Mouse (Mus musculus) intestine, postnatal 0 days (tissue): ENCODE measurements around the gene Trim71. TPM values are rescaled to one million over a fixed set of nuclear protein-coding genes. Genes with fewer than 3 reads are reported as not detected.
A peak's percentile ranks its signal among the peaks of the same experiment; 100 is the strongest.

ENCODE experiments used
- ATAC-seq: fragments of 200-750 bp; cut with Nextera tagmentation; 2 replicates; pipeline ENCODE4 v1.8.0; 2017; ENCODE audit warnings: mild to moderate bottlenecking, moderate TSS enrichment, moderate library complexity
- H3K27ac ChIP-seq: fragments of 300-500 bp; sonication (generic); 2 replicates; pipeline ENCODE4 v1.5.1; 2014; ENCODE audit warnings: mild to moderate bottlenecking, low read depth, low read length, moderate library complexity
- H3K27me3 ChIP-seq: fragments of 300-500 bp; sonication (generic); replicated peaks from 2 replicates; pipeline ENCODE4 v1.6.1; 2014; ENCODE audit warnings: low read length, mixed read lengths; ENCODE audit not compliant: control insufficient read depth, insufficient read depth
- H3K36me3 ChIP-seq: fragments of 300-500 bp; sonication (generic); 2 replicates; pipeline ENCODE4 v1.6.1; 2014; ENCODE audit warnings: mild to moderate bottlenecking, moderate library complexity; ENCODE audit not compliant: control insufficient read depth, insufficient read depth
- H3K4me1 ChIP-seq: fragments of 300-500 bp; sonication (generic); replicated peaks from 2 replicates; pipeline ENCODE4 v1.6.1; 2014; ENCODE audit warnings: antibody characterized with exemption, low read length, mixed read lengths; ENCODE audit not compliant: control insufficient read depth, insufficient read depth
- H3K4me2 ChIP-seq: fragments of 300-500 bp; sonication (generic); replicated peaks from 2 replicates; pipeline ENCODE4 v1.6.1; 2014; ENCODE audit warnings: low read depth, mild to moderate bottlenecking, moderate library complexity
- H3K4me3 ChIP-seq: fragments of 300-500 bp; sonication (generic); 2 replicates; pipeline ENCODE4 v1.5.1; 2014; ENCODE audit warnings: low read depth, low read length
- H3K9ac ChIP-seq: fragments of 300-500 bp; sonication (generic); 2 replicates; pipeline ENCODE4 v1.6.1; 2014; ENCODE audit warnings: mild to moderate bottlenecking, low read depth, low read length
- H3K9me3 ChIP-seq: fragments of 300-500 bp; sonication (generic); 2 replicates; pipeline ENCODE4 v1.6.1; 2016; ENCODE audit warnings: mixed run types; ENCODE audit not compliant: control insufficient read depth
- CTCF ChIP-seq: sonication (generic); IDR thresholded peaks from 2 replicates; pipeline ENCODE4 v1.5.1; 2016; ENCODE audit warnings: low read depth, mild to moderate bottlenecking, control low read depth, antibody characterized with exemption, moderate library complexity
- WGBS: fragments of 180-500 bp; shearing (Covaris S2); extraction: QIAGEN DNeasy Blood & Tissue Kit; methylation state at CpG from one replicate; pipeline ENCODE4 v1.1.7; 2014; 5-methylcytosine and 5-hydroxymethylcytosine counted together
- polyA plus RNA-seq: library from polyadenylated mRNA; unstranded; fragments of >200 nt; fragmentation: Nextera tagmentation; extraction: Ambion mirVana; gene quantifications from 2 replicates; pipeline ENCODE4 v1.2.1, GENCODE M21; 2015

The Trim71 gene
- polyA plus RNA-seq, 1 experiment from 2014 or later = 1.5 TPM

DNA sequence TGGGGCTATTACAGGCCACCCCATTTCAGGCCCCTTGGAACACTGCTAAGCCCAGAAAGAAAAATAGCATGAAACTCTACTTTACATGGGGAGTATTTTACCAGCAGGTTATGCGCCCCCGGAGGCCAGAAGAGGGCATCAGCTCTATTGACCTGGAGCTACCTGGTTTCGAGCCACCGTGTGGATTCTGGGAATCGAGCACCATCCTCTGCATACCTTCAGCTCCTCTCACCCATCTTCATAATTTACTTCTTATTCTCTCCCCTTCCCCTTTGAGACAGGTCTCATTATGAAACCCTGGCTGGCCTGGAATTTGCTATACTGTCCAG lies 20.8 kb upstream of the Trim71 start:
- Histone ChIP-seq H3K9ac (no peak overlapping the region), H3K4me3 (no peak overlapping the region)
- 44% methylated on average over 5 of the region's 5 CpGs for WGBS

GRCm38 (mm10) chr9:114584183-114585016 lies 20.2 kb upstream of the Trim71 start:
- Histone ChIP-seq H3K27ac (0 out of 2 replicates have a peak overlapping the region, but pooled peaks have one; percentile 5), H3K36me3 (peaks cover 12% of the 10 kb centered on the region; the same call in 1 of the 2 replicates), H3K27me3 (no peaks in the 10 kb centered on the region), H3K4me3 (peak overlapping the region; percentile 45), H3K4me2 (peak overlapping the region; percentile 88), H3K9ac (peak overlapping the region; percentile 40), H3K9me3 (no peaks in the 10 kb centered on the region), H3K4me1 (no peaks in the 10 kb centered on the region)
- no peak for TF ChIP-seq CTCF
- peak; percentile 46 for ATAC-seq
- WGBS = 8% methylated on average over 31 of the region's 31 CpGs

More for the DNA sequence above, 20.8 kb upstream of the Trim71 start:
- no peaks in the 10 kb centered on the region for H3K9me3 ChIP-seq
- peaks cover 12% of the 10 kb centered on the region; the same call in 1 of the 2 replicates for H3K36me3 ChIP-seq
- H3K4me2 ChIP-seq = peak overlapping the region; percentile 88; the same call in 1 of the 2 replicates
- TF ChIP-seq CTCF = peak; percentile 62
- no peaks in the 10 kb centered on the region for H3K4me1 ChIP-seq
- no peak overlapping the region for H3K27ac ChIP-seq
- no peaks in the 10 kb centered on the region for H3K27me3 ChIP-seq
- ATAC-seq = peak; percentile 29; the same call in 1 of the 2 replicates

GRCm38 (mm10) chr9:114583812-114584182 lies 19.6 kb upstream of the Trim71 start:
- Histone ChIP-seq H3K4me2 (peak overlapping the region; percentile 88), H3K27ac (peak overlapping the region; percentile 23; the same call in 1 of the 2 replicates), H3K4me1 (no peaks in the 10 kb centered on the region), H3K27me3 (no peaks in the 10 kb centered on the region), H3K36me3 (peaks cover 12% of the 10 kb centered on the region; the same call in 1 of the 2 replicates), H3K4me3 (peak overlapping the region; percentile 45), H3K9me3 (no peaks in the 10 kb centered on the region), H3K9ac (peak overlapping the region; percentile 40)
- peak; percentile 96 for TF ChIP-seq CTCF
- under 1% methylated on average over 23 of the region's 23 CpGs for WGBS
- peak; percentile 47; the same call in 1 of the 2 replicates for ATAC-seq

DNA sequence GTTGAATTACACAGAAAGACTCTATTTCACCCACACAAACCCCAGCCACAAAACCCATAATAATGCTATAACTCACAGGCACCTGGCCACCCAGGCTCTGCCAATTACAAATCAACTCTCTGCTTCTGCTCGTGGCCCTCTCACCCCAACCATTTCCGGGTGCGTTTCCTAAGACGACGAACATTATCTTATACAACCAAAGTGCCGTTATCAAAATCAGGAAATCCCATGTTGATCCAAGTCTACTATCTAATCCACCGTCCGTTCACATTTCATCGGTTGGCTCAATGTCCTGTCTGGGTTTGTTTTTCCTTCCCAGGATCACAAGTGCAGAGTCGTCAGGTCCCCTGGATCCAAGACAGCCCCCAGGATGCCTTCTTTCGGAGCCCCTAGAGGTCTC lies 14.5 kb upstream of the Trim71 start:
- TF ChIP-seq CTCF = no peak
- H3K9me3 ChIP-seq = no peaks in the 10 kb centered on the region
- H3K9ac ChIP-seq = no peak overlapping the region
- H3K27me3 ChIP-seq = no peaks in the 10 kb centered on the region
- H3K36me3 ChIP-seq = no peaks in the 10 kb centered on the region
- no peak for ATAC-seq
- no peak overlapping the region for H3K4me3 ChIP-seq
- H3K4me1 ChIP-seq = no peaks in the 10 kb centered on the region
- no peak overlapping the region for H3K27ac ChIP-seq
- H3K4me2 ChIP-seq = no peak overlapping the region
- WGBS = 31% methylated on average over 11 of the region's 11 CpGs

- Histone ChIP-seq H3K27ac (no peak overlapping the region), H3K4me3 (no peak overlapping the region), H3K27me3 (no peaks in the 10 kb centered on the region), H3K9me3 (no peaks in the 10 kb centered on the region), H3K4me2 (no peak overlapping the region), H3K4me1 (no peaks in the 10 kb centered on the region), H3K9ac (no peak overlapping the region), H3K36me3 (no peaks in the 10 kb centered on the region)
- TF ChIP-seq CTCF = no peak
- no peak for ATAC-seq
- WGBS = 64% methylated on average over 1 of the region's 1 CpGs
Observed at GRCm38 (mm10) chr9:114576001-114576400, 11.8 kb upstream of the Trim71 start.

DNA sequence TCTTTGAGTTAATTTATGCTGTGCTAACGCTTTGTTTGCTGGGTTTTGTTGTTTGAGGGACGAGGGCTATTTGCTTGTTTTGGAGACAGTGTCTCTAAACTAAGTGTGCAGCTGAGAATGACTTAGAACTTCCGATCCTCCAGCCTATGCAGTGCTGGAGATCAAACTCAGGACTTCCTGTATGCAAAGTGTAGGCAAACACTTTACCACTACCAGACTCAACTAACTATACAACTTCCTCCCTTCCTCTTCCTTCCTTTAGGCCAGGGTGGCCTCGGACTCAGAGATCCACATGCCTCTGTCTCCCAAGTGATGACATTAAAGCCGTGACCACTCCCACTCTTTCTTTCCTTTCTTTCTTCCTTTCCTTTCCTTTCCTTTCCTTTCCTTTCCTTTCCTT lies 9.4 kb upstream of the Trim71 start:
- Histone ChIP-seq H3K9me3 (no peaks in the 10 kb centered on the region), H3K27me3 (no peaks in the 10 kb centered on the region), H3K4me3 (no peak overlapping the region), H3K27ac (no peak overlapping the region), H3K36me3 (no peaks in the 10 kb centered on the region), H3K4me1 (no peaks in the 10 kb centered on the region), H3K9ac (no peak overlapping the region), H3K4me2 (no peak overlapping the region)
- no peak for TF ChIP-seq CTCF
- 42% methylated on average over 5 of the region's 5 CpGs for WGBS
- no peak for ATAC-seq
